Comparison of ENCODE assay signal across 20 mouse cellular contexts in the genomic region with DNA sequence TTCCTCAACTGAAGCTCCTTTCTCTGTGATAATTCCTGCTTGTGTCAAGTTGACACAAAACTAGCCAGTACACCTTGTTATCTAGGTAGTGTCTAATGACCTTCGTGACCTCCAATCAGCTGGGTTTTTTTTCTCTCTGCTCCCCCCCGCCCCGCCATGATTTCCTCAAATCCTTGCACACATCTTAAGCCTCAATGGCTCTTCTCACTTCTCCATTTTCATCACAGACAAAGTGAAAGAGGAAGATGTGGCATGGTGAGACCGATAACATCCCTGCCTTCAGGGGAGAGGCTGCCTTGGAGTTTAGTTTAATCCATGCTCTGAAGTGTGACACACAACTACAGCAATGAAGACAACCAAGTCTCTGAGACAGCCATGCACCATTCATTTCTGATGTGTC. TPM values are rescaled to one million over a fixed set of nuclear protein-coding genes. Genes with fewer than 3 reads are reported as not detected.
DNase-seq lines count a peak whose midpoint lies in the region; ATAC-seq and TF ChIP-seq lines count a peak whose summit lies in the region.
"Had no signal": no experiment of that assay in that cellular context is flagged by ENCODE, and none has a peak within 500 bp of the region (broad histone marks: within the 10 kb centered on the region; RNA-seq: fewer than 3 reads in every experiment).

No protein-coding gene starts in this region.

- H3K4me3 ChIP-seq in liver, embryonic 11.5 days (ENCODE audit: low read depth, low read length) = no peak overlapping the region
- H3K4me3 ChIP-seq in MEL (ENCODE audit: control insufficient read depth in 1 of 2, insufficient read depth in 1 of 2, low read depth in 2 of 2, low read length in 2 of 2) = no peak overlapping the region
- no peak overlapping the region for H3K4me3 ChIP-seq in spleen, adult 2 months (ENCODE audit: extremely low read depth, insufficient read depth, insufficient read length)
- H3K4me3 ChIP-seq: embryonic facial prominence, embryonic 13.5 days; heart, embryonic 15.5 days; hindbrain, embryonic 15.5 days; neural tube, embryonic 13.5 days had no signal

- no peak for TF ChIP-seq POLR2A in MEL (IDR thresholded peaks at IDR 0.05; ENCODE audit: control insufficient read depth in 1 of 2, insufficient read depth in 1 of 2, low read depth in 1 of 2, low read length in 2 of 2, poor library complexity in 1 of 2)
- no peak for TF ChIP-seq POLR2A in spleen, adult 2 months (IDR thresholded peaks at IDR 0.05; ENCODE audit: low read depth, low read length)

- no peaks in the 10 kb centered on the region for H3K79me2 ChIP-seq in MEL (ENCODE audit: control insufficient read depth, insufficient read depth, low read length, poor library complexity)

- no peak overlapping the region for H3K4me2 ChIP-seq in liver, embryonic 11.5 days
- H3K4me2 ChIP-seq: embryonic facial prominence, embryonic 13.5 days; heart, embryonic 15.5 days; hindbrain, embryonic 15.5 days; neural tube, embryonic 13.5 days had no signal

- no peak for TF ChIP-seq CTCF in MEL (IDR thresholded peaks at IDR 0.05 in 2 of 3, conservative IDR thresholded peaks at IDR 0.05 in 1 of 3; ENCODE audit: control insufficient read depth in 1 of 3, insufficient read depth in 1 of 3, low read depth in 2 of 3, low read length in 3 of 3, poor library complexity in 1 of 3, severe bottlenecking in 1 of 3)
- no peak for TF ChIP-seq CTCF in spleen, adult 2 months (IDR thresholded peaks at IDR 0.05; ENCODE audit: extremely low read depth, insufficient read depth, insufficient read length, insufficient replicate concordance)

- DNase-seq in liver (peak; percentile 5), MEL (ENCODE audit: low read depth, low spot score) (peak; percentile 87)
- DNase-seq in liver, embryonic 11.5 days (ENCODE audit: low spot score) = no peak
- peak; percentile 27 to 57 for DNase-seq in spleen, adult 2 months (ENCODE audit: low read depth in 1 of 2, low spot score in 2 of 2)
- no peak for DNase-seq in right cerebral cortex, postnatal 4 days
- no peak for DNase-seq in kidney, postnatal 36 days
- DNase-seq: cerebellum, adult 18-20 months; gastrocnemius, postnatal 36 days; kidney, adult 11 months; kidney, postnatal 4 days; layer of hippocampus, postnatal 36 days; left cerebral cortex, postnatal 4 days; lung, adult 18-20 months; thymus, postnatal 36 days had no signal

- peak; percentile 52 to 73 for TF ChIP-seq EP300 in MEL (IDR thresholded peaks at IDR 0.05; ENCODE audit: low read depth in 1 of 2, low read length in 2 of 2)

- no peak overlapping the region for H3K27ac ChIP-seq in liver, embryonic 11.5 days (ENCODE audit: low read depth, low read length)
- no peak overlapping the region for H3K27ac ChIP-seq in MEL (ENCODE audit: control insufficient read depth, low read depth, low read length)
- H3K27ac ChIP-seq in spleen, adult 2 months (ENCODE audit: insufficient read depth, low read length) = no peak overlapping the region
- H3K27ac ChIP-seq: embryonic facial prominence, embryonic 13.5 days; heart, embryonic 15.5 days; hindbrain, embryonic 15.5 days; neural tube, embryonic 13.5 days had no signal

- TF ChIP-seq RAD21 in MEL (IDR thresholded peaks at IDR 0.05; ENCODE audit: low read depth, low read length) = no peak

- H3K9me3 ChIP-seq in liver, embryonic 11.5 days (ENCODE audit: control insufficient read depth, low read length) = no peaks in the 10 kb centered on the region
- no peaks in the 10 kb centered on the region for H3K9me3 ChIP-seq in MEL (replicated peaks; ENCODE audit: insufficient read depth, low read length)
- H3K9me3 ChIP-seq: embryonic facial prominence, embryonic 13.5 days; heart, embryonic 15.5 days; hindbrain, embryonic 15.5 days; neural tube, embryonic 13.5 days had no signal

- no peaks in the 10 kb centered on the region for H3K27me3 ChIP-seq in liver, embryonic 11.5 days (replicated peaks; ENCODE audit: control insufficient read depth, insufficient read depth, low read length)
- H3K27me3 ChIP-seq in MEL (ENCODE audit: control insufficient read depth in 1 of 2, insufficient read depth in 2 of 2, low read length in 2 of 2) = no peaks in the 10 kb centered on the region; a peak in 1 of 4 replicates
- no peaks in the 10 kb centered on the region for H3K27me3 ChIP-seq in spleen, adult 2 months (ENCODE audit: control insufficient read depth, insufficient read depth, low read length)
- H3K27me3 ChIP-seq: embryonic facial prominence, embryonic 13.5 days; heart, embryonic 15.5 days; hindbrain, embryonic 15.5 days; neural tube, embryonic 13.5 days had no signal

- no peaks in the 10 kb centered on the region for H3K36me3 ChIP-seq in liver, embryonic 11.5 days (ENCODE audit: control insufficient read depth, insufficient read depth, low read length)
- H3K36me3 ChIP-seq in MEL (ENCODE audit: control insufficient read depth in 1 of 2, insufficient read depth in 2 of 2, low read length in 2 of 2) = peaks cover 0 to 6% of the 10 kb centered on the region in 2 experiments; a peak in 2 of 4 replicates
- no peaks in the 10 kb centered on the region for H3K36me3 ChIP-seq in spleen, adult 2 months (ENCODE audit: control insufficient read depth, insufficient read depth, low read length)
- H3K36me3 ChIP-seq: embryonic facial prominence, embryonic 13.5 days; heart, embryonic 15.5 days; hindbrain, embryonic 15.5 days; neural tube, embryonic 13.5 days had no signal

- H3K4me1 ChIP-seq in liver, embryonic 11.5 days (replicated peaks; ENCODE audit: control insufficient read depth, insufficient read depth, low read length) = no peaks in the 10 kb centered on the region
- peaks cover 0 to 9% of the 10 kb centered on the region in 2 experiments; a peak in 2 of 4 replicates for H3K4me1 ChIP-seq in MEL (ENCODE audit: control insufficient read depth in 1 of 2, insufficient read depth in 2 of 2, low read length in 2 of 2)
- peaks cover 4% of the 10 kb centered on the region; the same call in 1 of the 2 replicates for H3K4me1 ChIP-seq in spleen, adult 2 months (ENCODE audit: control insufficient read depth, insufficient read depth, insufficient read length)
- H3K4me1 ChIP-seq: embryonic facial prominence, embryonic 13.5 days; heart, embryonic 15.5 days; hindbrain, embryonic 15.5 days; neural tube, embryonic 13.5 days had no signal

- no peak overlapping the region for H3K9ac ChIP-seq in liver, embryonic 11.5 days (ENCODE audit: low read depth, low read length)
- H3K9ac ChIP-seq in MEL (ENCODE audit: control insufficient read depth, low read depth, low read length, poor library complexity, severe bottlenecking) = no peak overlapping the region
- H3K9ac ChIP-seq: embryonic facial prominence, embryonic 13.5 days; heart, embryonic 15.5 days; hindbrain, embryonic 15.5 days; neural tube, embryonic 13.5 days had no signal

- no peak for ATAC-seq in liver, embryonic 11.5 days (replicated peaks; ENCODE audit: low FRiP score)
- ATAC-seq in hematopoietic stem cell, adult 5-6 weeks (replicated peaks in 1 of 2; ENCODE audit: insufficient read depth in 1 of 2, low FRiP score in 2 of 2, low TSS enrichment in 1 of 2, low read depth in 1 of 2, poor library complexity in 2 of 2, severe bottlenecking in 2 of 2) = peak; percentile 92 to 98
- ATAC-seq: activated CD4-positive, CD25-positive, alpha-beta regulatory T cell, adult 4 months had no signal

- WGBS in liver, embryonic 11.5 days = 43% methylated on average over 4 of the region's 4 CpGs
- 8% methylated on average over 4 of the region's 4 CpGs for WGBS in spleen, adult 2 months

TF ChIP-seq in MEL, 35 proteins besides CTCF, POLR2A, EP300 and RAD21:
- TF ChIP-seq GATA1 (IDR thresholded peaks at IDR 0.05; ENCODE audit: low read depth, low read length) (peak; percentile 78), SIN3A (IDR thresholded peaks at IDR 0.05; ENCODE audit: low read length) (0 out of 2 replicates have a peak, but pooled peaks have one; percentile 41), RCOR1 (IDR thresholded peaks at IDR 0.05; ENCODE audit: low read depth, low read length) (peak; percentile 97), ZNF384 (IDR thresholded peaks at IDR 0.05; ENCODE audit: low read depth, low read length) (peak; percentile 78), TCF12 (IDR thresholded peaks at IDR 0.05; ENCODE audit: low read depth, low read length) (peak; percentile 43; the same call in 1 of the 2 replicates), POLR2AphosphoS2 (IDR thresholded peaks at IDR 0.05; ENCODE audit: low read length) (no peak), NELFE (IDR thresholded peaks at IDR 0.05; ENCODE audit: low read depth, low read length) (no peak), ETS1 (IDR thresholded peaks at IDR 0.05; ENCODE audit: low read depth, low read length) (peak; percentile 83), MAZ (IDR thresholded peaks at IDR 0.05; ENCODE audit: low read depth, low read length) (0 out of 2 replicates have a peak, but pooled peaks have one; percentile 30), ELF1 (IDR thresholded peaks at IDR 0.05; ENCODE audit: low read depth, low read length) (no peak), MXI1 (IDR thresholded peaks at IDR 0.05; ENCODE audit: low read depth, low read length) (peak; percentile 36; the same call in 1 of the 2 replicates), MYC (IDR thresholded peaks at IDR 0.05; ENCODE audit: low read depth, low read length) (0 out of 2 replicates have a peak, but pooled peaks have one; percentile 32)

RNA-seq across cellular contexts. Expression of a gene that starts 26.5 kb away (rescaled TPM):
- polyA plus RNA-seq in liver, embryonic 11.5 days (2014; fragmentation: Nextera tagmentation; extraction: Ambion mirVana) = 4.3 and 6.0 TPM in 2 replicates
- 14.3 and 15.1 TPM in 2 replicates for total RNA-seq in MEL (2012; rRNA removed)
- 10 to 100 TPM in 1 of 2 experiments, not detected in 1; 15.4 TPM for polyA plus RNA-seq in MEL (2012; ENCODE audit: insufficient read depth in 1 of 2, insufficient read length in 2 of 2, low read depth in 1 of 2, low replicate concordance in 2 of 2, missing spikeins in 1 of 2)
- 58.7 and 69.3 TPM in 2 replicates for total RNA-seq in hematopoietic stem cell, adult 5-6 weeks (2017)
- polyA plus RNA-seq in spleen, adult 2 months (2012; rRNA removed) = 5.5 and 5.7 TPM in 2 replicates

Comparison
In these comparisons a context has a peak if more than half of its experiments do, and no peak if none do; other contexts are left out.
1. DNase-seq: peak in liver (single experiment), MEL (single experiment) and spleen, adult 2 months (2 of 2); none in liver, embryonic 11.5 days (single experiment), right cerebral cortex, postnatal 4 days (single experiment) and kidney, postnatal 36 days (0 of 2).